Mouse (Mus musculus): ENCODE results near the gene Prss45.

DNA sequence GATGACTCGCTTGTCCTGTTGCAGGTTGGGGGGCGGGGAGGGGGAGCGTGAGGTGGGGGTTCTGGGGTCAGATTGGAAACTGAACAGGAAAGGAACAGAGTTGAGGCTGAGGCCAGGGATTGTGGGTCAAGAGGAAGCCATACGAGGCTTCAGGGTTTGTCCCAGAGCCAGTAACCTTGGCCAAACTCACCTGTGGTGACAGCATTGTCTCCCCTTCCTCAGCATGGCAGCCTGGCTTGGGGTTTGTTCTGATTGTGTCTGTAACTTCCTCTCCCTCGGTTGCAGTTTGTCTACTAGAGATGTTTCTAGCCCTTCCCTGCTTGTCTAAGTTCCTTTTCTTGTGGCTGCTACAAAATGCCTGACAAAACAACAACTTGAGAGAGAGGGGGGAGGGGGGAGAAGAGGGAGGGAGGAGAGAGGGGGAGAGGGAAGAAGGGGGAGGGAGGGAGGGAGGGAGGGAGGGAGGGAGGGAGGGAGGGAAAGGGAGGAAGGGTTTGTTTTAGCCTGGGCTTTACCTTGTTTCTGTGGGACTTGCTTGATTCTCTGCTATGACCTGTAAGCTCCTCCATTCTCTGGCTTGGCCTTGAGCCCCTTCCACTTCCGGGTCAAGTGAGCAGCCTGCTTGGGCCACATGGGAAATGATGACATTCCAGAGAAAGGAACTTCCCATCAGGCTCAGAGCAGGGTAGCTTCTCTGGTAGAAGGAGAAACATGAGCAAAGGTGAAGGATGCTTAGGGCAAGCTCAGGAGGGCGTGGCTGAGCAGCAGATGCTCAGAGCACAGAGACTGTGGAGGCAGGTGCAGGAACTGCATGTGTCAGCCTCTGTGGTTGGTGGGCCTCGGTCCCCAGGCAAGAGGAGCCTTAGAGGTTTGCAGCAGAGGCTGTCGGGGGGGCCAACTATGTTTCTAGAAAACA lies 53.3 kb downstream of the Prss45 start:
- TF ChIP-seq CTCF (IDR thresholded peaks at IDR 0.05; ENCODE audit: control insufficient read depth, insufficient read depth, insufficient read length) (no peak), USF1 (IDR thresholded peaks at IDR 0.05; ENCODE audit: low read depth) (no peak), MAX (IDR thresholded peaks at IDR 0.05) (no peak), MYOD1 (IDR thresholded peaks at IDR 0.05; ENCODE audit: control insufficient read depth, insufficient read length, low read depth) (no peak), FOSL1 (IDR thresholded peaks at IDR 0.05; ENCODE audit: insufficient read depth, low read length, poor library complexity, severe bottlenecking) (no peak), CEBPB (IDR thresholded peaks at IDR 0.05; ENCODE audit: low read depth) (no peak)

Data from C2C12 (cell line).